26 mouse cellular contexts compared by ENCODE assay signal in genomic region chr7:45770427-45771082, GRCm38 (mm10). TPM values are rescaled to one million over a fixed set of nuclear protein-coding genes. Genes with fewer than 3 reads are reported as not detected.
DNase-seq lines count a peak whose midpoint lies in the region; ATAC-seq and TF ChIP-seq lines count a peak whose summit lies in the region.
"Had no signal": no experiment of that assay in that cellular context is flagged by ENCODE, and none has a peak within 500 bp of the region (broad histone marks: within the 10 kb centered on the region; RNA-seq: fewer than 3 reads in every experiment).

No protein-coding gene starts in this region.

- peaks cover 9% of the 10 kb centered on the region; the same call in 1 of the 2 replicates for H3K27me3 ChIP-seq in heart, postnatal 0 days (ENCODE audit: control insufficient read depth, insufficient read depth, low read length)
- peaks cover 8% of the 10 kb centered on the region for H3K27me3 ChIP-seq in heart, embryonic 11.5 days (ENCODE audit: control insufficient read depth, insufficient read depth, low read length)
- no peaks in the 10 kb centered on the region for H3K27me3 ChIP-seq in midbrain, embryonic 11.5 days (ENCODE audit: control insufficient read depth, insufficient read depth, low read length)
- H3K27me3 ChIP-seq in midbrain, embryonic 10.5 days (ENCODE audit: low read depth, poor library complexity, severe bottlenecking), result no peaks in the 10 kb centered on the region
- no peaks in the 10 kb centered on the region for H3K27me3 ChIP-seq in liver, postnatal 0 days (ENCODE audit: insufficient read depth, low read length)
- H3K27me3 ChIP-seq: forebrain, embryonic 12.5 days; stomach, embryonic 15.5 days had no signal

- no peak overlapping the region for H3K4me2 ChIP-seq in heart, postnatal 0 days (ENCODE audit: low read depth, low read length)
- H3K4me2 ChIP-seq in heart, embryonic 11.5 days, result no peak overlapping the region
- H3K4me2 ChIP-seq in midbrain, embryonic 11.5 days, result no peak overlapping the region
- H3K4me2 ChIP-seq in liver, postnatal 0 days (ENCODE audit: low read depth, low read length), result 0 out of 2 replicates have a peak overlapping the region, but pooled peaks have one; percentile 9
- H3K4me2 ChIP-seq: forebrain, embryonic 12.5 days; hindbrain, embryonic 14.5 days; midbrain, embryonic 15.5 days; stomach, embryonic 15.5 days had no signal

- 63% methylated on average over 8 of the region's 8 CpGs for WGBS in heart, postnatal 0 days
- 64% methylated on average over 8 of the region's 8 CpGs for WGBS in heart, embryonic 11.5 days (ENCODE audit: insufficient replicate concordance)
- WGBS in midbrain, embryonic 11.5 days, result 76% methylated on average over 8 of the region's 8 CpGs
- 82% methylated on average over 8 of the region's 8 CpGs for WGBS in midbrain, embryonic 10.5 days
- WGBS in liver, postnatal 0 days (ENCODE audit: insufficient replicate concordance), result 55% methylated on average over 8 of the region's 8 CpGs

- no peak overlapping the region for H3K4me3 ChIP-seq in heart, postnatal 0 days (ENCODE audit: low read depth, low read length)
- no peak overlapping the region for H3K4me3 ChIP-seq in heart, embryonic 11.5 days (ENCODE audit: low read depth, low read length)
- no peak overlapping the region for H3K4me3 ChIP-seq in midbrain, embryonic 11.5 days (ENCODE audit: low read depth, low read length)
- H3K4me3 ChIP-seq in midbrain, embryonic 10.5 days, result no peak overlapping the region
- no peak overlapping the region for H3K4me3 ChIP-seq in liver, postnatal 0 days (ENCODE audit: low read depth, low read length)
- H3K4me3 ChIP-seq: forebrain, embryonic 12.5 days; layer of hippocampus, adult 2 months; midbrain, embryonic 15.5 days; stomach, embryonic 15.5 days had no signal

- H3K4me1 ChIP-seq in heart, postnatal 0 days (ENCODE audit: control insufficient read depth, insufficient read depth), result no peaks in the 10 kb centered on the region
- H3K4me1 ChIP-seq in heart, embryonic 11.5 days (ENCODE audit: control insufficient read depth, insufficient read depth, low read length), result no peaks in the 10 kb centered on the region; the same call in 1 of the 2 replicates
- no peaks in the 10 kb centered on the region for H3K4me1 ChIP-seq in midbrain, embryonic 11.5 days (ENCODE audit: control insufficient read depth, insufficient read depth, low read length)
- H3K4me1 ChIP-seq in midbrain, embryonic 10.5 days, result no peaks in the 10 kb centered on the region
- no peaks in the 10 kb centered on the region for H3K4me1 ChIP-seq in liver, postnatal 0 days (ENCODE audit: insufficient read depth)
- H3K4me1 ChIP-seq: forebrain, embryonic 12.5 days; midbrain, embryonic 15.5 days had no signal

- no peak overlapping the region for H3K27ac ChIP-seq in heart, postnatal 0 days (ENCODE audit: low read depth)
- no peak overlapping the region for H3K27ac ChIP-seq in heart, embryonic 11.5 days (ENCODE audit: low read depth, low read length)
- H3K27ac ChIP-seq in midbrain, embryonic 11.5 days (ENCODE audit: low read depth, low read length), result no peak overlapping the region
- no peak overlapping the region for H3K27ac ChIP-seq in midbrain, embryonic 10.5 days (replicated peaks)
- H3K27ac ChIP-seq in liver, postnatal 0 days (ENCODE audit: low read depth), result no peak overlapping the region
- H3K27ac ChIP-seq: forebrain, embryonic 12.5 days; hindbrain, embryonic 14.5 days; layer of hippocampus, adult 2 months; midbrain, embryonic 15.5 days; stomach, embryonic 15.5 days had no signal

- no peaks in the 10 kb centered on the region for H3K36me3 ChIP-seq in heart, postnatal 0 days (replicated peaks; ENCODE audit: control insufficient read depth, insufficient read depth, low read length)
- H3K36me3 ChIP-seq in heart, embryonic 11.5 days (ENCODE audit: control insufficient read depth, insufficient read depth, low read length), result no peaks in the 10 kb centered on the region
- H3K36me3 ChIP-seq in midbrain, embryonic 11.5 days (ENCODE audit: control insufficient read depth, insufficient read depth, low read length), result no peaks in the 10 kb centered on the region
- no peaks in the 10 kb centered on the region for H3K36me3 ChIP-seq in midbrain, embryonic 10.5 days
- no peaks in the 10 kb centered on the region for H3K36me3 ChIP-seq in liver, postnatal 0 days (replicated peaks; ENCODE audit: insufficient read depth, low read length)
- H3K36me3 ChIP-seq: forebrain, embryonic 12.5 days; midbrain, embryonic 15.5 days; stomach, embryonic 15.5 days had no signal

- H3K9me3 ChIP-seq in heart, postnatal 0 days (replicated peaks; ENCODE audit: control insufficient read depth, low read length), result no peaks in the 10 kb centered on the region
- H3K9me3 ChIP-seq in heart, embryonic 11.5 days (replicated peaks; ENCODE audit: control insufficient read depth, low read length), result no peaks in the 10 kb centered on the region
- no peaks in the 10 kb centered on the region; the same call in 1 of the 2 replicates for H3K9me3 ChIP-seq in midbrain, embryonic 11.5 days (ENCODE audit: control insufficient read depth, low read length)
- H3K9me3 ChIP-seq in midbrain, embryonic 10.5 days (replicated peaks), result no peaks in the 10 kb centered on the region
- no peaks in the 10 kb centered on the region for H3K9me3 ChIP-seq in liver, postnatal 0 days (ENCODE audit: low read length)
- H3K9me3 ChIP-seq: midbrain, embryonic 15.5 days; stomach, embryonic 15.5 days had no signal

- no peak for TF ChIP-seq EP300 in heart, postnatal 0 days (IDR thresholded peaks at IDR 0.05; ENCODE audit: low read depth)
- TF ChIP-seq EP300 in liver, postnatal 0 days (IDR thresholded peaks at IDR 0.05; ENCODE audit: low read depth), result no peak

- H3K9ac ChIP-seq in heart, postnatal 0 days (replicated peaks; ENCODE audit: low read depth, low read length), result no peak overlapping the region
- no peak overlapping the region for H3K9ac ChIP-seq in heart, embryonic 11.5 days (ENCODE audit: low read depth, low read length)
- no peak overlapping the region for H3K9ac ChIP-seq in midbrain, embryonic 11.5 days (ENCODE audit: low read length)
- H3K9ac ChIP-seq in liver, postnatal 0 days (replicated peaks), result no peak overlapping the region
- H3K9ac ChIP-seq: forebrain, embryonic 12.5 days; hindbrain, embryonic 14.5 days; midbrain, embryonic 15.5 days; stomach, embryonic 15.5 days had no signal

- DNase-seq in heart, postnatal 0 days (ENCODE audit: low spot score), result no peak
- peak; percentile 21 for DNase-seq in midbrain, embryonic 11.5 days (ENCODE audit: low spot score, missing footprints)
- DNase-seq in midbrain, embryonic 10.5 days (ENCODE audit: low spot score), result no peak
- DNase-seq in liver, postnatal 0 days, result peak; percentile 39
- DNase-seq in MN1 (ENCODE audit: low spot score), result no peak
- no peak for DNase-seq in retina, embryonic 14.5 days (ENCODE audit: low spot score)
- no peak for DNase-seq in thymus, adult 18-20 months
- DNase-seq: adrenal gland, adult 8-10 months; cerebellum, adult 11 months; cerebellum, postnatal 14 days; gastrocnemius, postnatal 25 days; heart, postnatal 14 days; lung, adult 2 months; thymus, postnatal 14 days had no signal

- ATAC-seq in heart, postnatal 0 days (ENCODE audit: insufficient read depth, low read depth), result 0 out of 2 replicates have a peak, but pooled peaks have one; percentile 20
- ATAC-seq in heart, embryonic 11.5 days (replicated peaks; ENCODE audit: insufficient number of reproducible peaks, low FRiP score, low TSS enrichment), result no peak
- no peak for ATAC-seq in midbrain, embryonic 11.5 days (ENCODE audit: low FRiP score)
- ATAC-seq in liver, postnatal 0 days, result peak; percentile 83
- ATAC-seq: CD4-positive, CD25-positive, alpha-beta regulatory T cell, adult 4 months; midbrain, embryonic 15.5 days had no signal

- no peak for TF ChIP-seq CTCF in heart, postnatal 0 days (IDR thresholded peaks at IDR 0.05; ENCODE audit: low read depth)
- TF ChIP-seq CTCF in liver, postnatal 0 days (IDR thresholded peaks at IDR 0.05; ENCODE audit: low read depth), result no peak

RNA-seq across cellular contexts. Expression of gene Lmtk3, which starts 13.0 kb away (rescaled TPM):
- 0.31 TPM in 1 of 2 replicates, not detected in the other for total RNA-seq in heart, postnatal 0 days (2014; rRNA removed; ENCODE audit: low replicate concordance)
- polyA plus RNA-seq in heart, postnatal 0 days (2015; fragmentation: Nextera tagmentation; extraction: Ambion mirVana), result not detected in 2 replicates
- 0.41 and 1.1 TPM in 2 replicates for polyA plus RNA-seq in heart, embryonic 11.5 days (2014; fragmentation: Nextera tagmentation; extraction: Ambion mirVana)
- 4.6 and 4.8 TPM in 2 replicates for polyA plus RNA-seq in midbrain, embryonic 11.5 days (2014; fragmentation: Nextera tagmentation; extraction: Ambion mirVana)
- polyA plus RNA-seq in midbrain, embryonic 10.5 days (2016; fragmentation: Nextera tagmentation; extraction: Ambion mirVana), result 2.3 and 3.3 TPM in 2 replicates
- polyA plus RNA-seq in liver, postnatal 0 days (2015; fragmentation: Nextera tagmentation; extraction: Ambion mirVana), result not detected in 2 replicates
- polyA plus RNA-seq: CD4-positive, CD25-positive, alpha-beta regulatory T cell, adult 4 months had no signal

RNA-seq across cellular contexts. Expression of gene Sult2b1, which starts 13.9 kb away (rescaled TPM):
- not detected in 2 replicates for total RNA-seq in heart, postnatal 0 days (2014; rRNA removed; ENCODE audit: low replicate concordance)
- 0.23 and 0.27 TPM in 2 replicates for polyA plus RNA-seq in heart, postnatal 0 days (2015; fragmentation: Nextera tagmentation; extraction: Ambion mirVana)
- polyA plus RNA-seq in heart, embryonic 11.5 days (2014; fragmentation: Nextera tagmentation; extraction: Ambion mirVana), result 0.27 and 0.33 TPM in 2 replicates
- 1.5 and 2.4 TPM in 2 replicates for polyA plus RNA-seq in midbrain, embryonic 11.5 days (2014; fragmentation: Nextera tagmentation; extraction: Ambion mirVana)
- 1.1 and 1.5 TPM in 2 replicates for polyA plus RNA-seq in midbrain, embryonic 10.5 days (2016; fragmentation: Nextera tagmentation; extraction: Ambion mirVana)
- polyA plus RNA-seq in liver, postnatal 0 days (2015; fragmentation: Nextera tagmentation; extraction: Ambion mirVana), result 0.26 and 0.38 TPM in 2 replicates
- total RNA-seq: gastrocnemius, postnatal 25 days; heart, adult 8-10 months; heart, postnatal 14 days had no signal

RNA-seq across cellular contexts. Expression of gene Cyth2, which starts 43.8 kb away (rescaled TPM):
- total RNA-seq in heart, postnatal 0 days (2014; rRNA removed; ENCODE audit: low replicate concordance), result 99.9 and 102 TPM in 2 replicates
- polyA plus RNA-seq in heart, postnatal 0 days (2015; fragmentation: Nextera tagmentation; extraction: Ambion mirVana), result 86.5 and 90.0 TPM in 2 replicates
- polyA plus RNA-seq in heart, embryonic 11.5 days (2014; fragmentation: Nextera tagmentation; extraction: Ambion mirVana), result 89.7 and 104 TPM in 2 replicates
- polyA plus RNA-seq in midbrain, embryonic 11.5 days (2014; fragmentation: Nextera tagmentation; extraction: Ambion mirVana), result 224 and 225 TPM in 2 replicates
- 153 and 183 TPM in 2 replicates for polyA plus RNA-seq in midbrain, embryonic 10.5 days (2016; fragmentation: Nextera tagmentation; extraction: Ambion mirVana)
- polyA plus RNA-seq in liver, postnatal 0 days (2015; fragmentation: Nextera tagmentation; extraction: Ambion mirVana), result 21.4 and 24.2 TPM in 2 replicates

RNA-seq across cellular contexts. Expression of gene Spaca4, which starts 44.9 kb away (rescaled TPM):
- total RNA-seq in heart, postnatal 0 days (2014; rRNA removed; ENCODE audit: low replicate concordance), result not detected in 2 replicates
- polyA plus RNA-seq in heart, postnatal 0 days (2015; fragmentation: Nextera tagmentation; extraction: Ambion mirVana), result not detected in 2 replicates
- polyA plus RNA-seq in heart, embryonic 11.5 days (2014; fragmentation: Nextera tagmentation; extraction: Ambion mirVana), result not detected in 2 replicates
- not detected in 2 replicates for polyA plus RNA-seq in midbrain, embryonic 11.5 days (2014; fragmentation: Nextera tagmentation; extraction: Ambion mirVana)
- polyA plus RNA-seq in midbrain, embryonic 10.5 days (2016; fragmentation: Nextera tagmentation; extraction: Ambion mirVana), result not detected in 2 replicates
- polyA plus RNA-seq in liver, postnatal 0 days (2015; fragmentation: Nextera tagmentation; extraction: Ambion mirVana), result not detected in 2 replicates
- total RNA-seq: adrenal gland, adult 8-10 months; gastrocnemius, postnatal 25 days; heart, adult 8-10 months; heart, postnatal 14 days; layer of hippocampus, adult 2 months; left cerebral cortex, adult 18-20 months; MEL had no signal
- polyA plus RNA-seq: brain, embryonic 14.5 days; CD4-positive, CD25-positive, alpha-beta regulatory T cell, adult 4 months; forebrain, embryonic 12.5 days; hindbrain, embryonic 14.5 days; limb, embryonic 11.5 days; lung, adult 2 months; midbrain, embryonic 15.5 days; stomach, embryonic 15.5 days had no signal

RNA-seq across cellular contexts. Expression of gene Fam83e, which starts 49.5 kb away (rescaled TPM):
- not detected in 2 replicates for total RNA-seq in heart, postnatal 0 days (2014; rRNA removed; ENCODE audit: low replicate concordance)
- 0.07 and 0.26 TPM in 2 replicates for polyA plus RNA-seq in heart, postnatal 0 days (2015; fragmentation: Nextera tagmentation; extraction: Ambion mirVana)
- 0.58 and 0.67 TPM in 2 replicates for polyA plus RNA-seq in heart, embryonic 11.5 days (2014; fragmentation: Nextera tagmentation; extraction: Ambion mirVana)
- polyA plus RNA-seq in midbrain, embryonic 11.5 days (2014; fragmentation: Nextera tagmentation; extraction: Ambion mirVana), result 0.57 and 1.4 TPM in 2 replicates
- polyA plus RNA-seq in midbrain, embryonic 10.5 days (2016; fragmentation: Nextera tagmentation; extraction: Ambion mirVana), result 1.7 and 2.0 TPM in 2 replicates
- 0.13 TPM in 1 of 2 replicates, not detected in the other for polyA plus RNA-seq in liver, postnatal 0 days (2015; fragmentation: Nextera tagmentation; extraction: Ambion mirVana)
- polyA plus RNA-seq: CD4-positive, CD25-positive, alpha-beta regulatory T cell, adult 4 months had no signal

Comparison
In these comparisons a context has a peak if more than half of its experiments do, and no peak if none do; other contexts are left out.
1. ATAC-seq: peak in heart, postnatal 0 days (single experiment) and liver, postnatal 0 days (single experiment); none in heart, embryonic 11.5 days (single experiment) and midbrain, embryonic 11.5 days (single experiment).
2. DNase-seq: peak in midbrain, embryonic 11.5 days (single experiment) and liver, postnatal 0 days (single experiment); none in heart, postnatal 0 days (single experiment), midbrain, embryonic 10.5 days (single experiment), MN1 (single experiment), retina, embryonic 14.5 days (single experiment) and thymus, adult 18-20 months (0 of 2).